Mouse (Mus musculus) neural tube, embryonic 15.5 days (tissue): ENCODE data around the gene Tmem59. TPM values are rescaled to one million over a fixed set of nuclear protein-coding genes. Genes with fewer than 3 reads are reported as not detected.

ENCODE experiments used
- ATAC-seq: fragments of 200-750 bp; cut with Nextera tagmentation; 2 replicates; pipeline ENCODE4 v1.8.0; 2017; ENCODE audit warnings: mild to moderate bottlenecking, moderate TSS enrichment, moderate library complexity; ENCODE audit not compliant: low FRiP score
- H3K27ac ChIP-seq: fragments of 300-500 bp; sonication (generic); replicated peaks from 2 replicates; pipeline ENCODE4 v1.5.1; 2015; ENCODE audit warnings: mild to moderate bottlenecking, inconsistent platforms
- H3K27me3 ChIP-seq: fragments of 300-500 bp; sonication (generic); replicated peaks from 2 replicates; pipeline ENCODE4 v1.6.1; 2015; ENCODE audit warnings: inconsistent platforms
- H3K36me3 ChIP-seq: fragments of 300-500 bp; sonication (generic); 2 replicates; pipeline ENCODE4 v1.6.1; 2015; ENCODE audit warnings: inconsistent platforms
- H3K4me1 ChIP-seq: fragments of 300-500 bp; sonication (generic); 2 replicates; pipeline ENCODE4 v1.6.1; 2015; ENCODE audit warnings: inconsistent platforms
- H3K4me2 ChIP-seq: fragments of 300-500 bp; sonication (generic); 2 replicates; pipeline ENCODE4 v1.6.1; 2015; ENCODE audit warnings: inconsistent platforms, mild to moderate bottlenecking, moderate library complexity
- H3K4me3 ChIP-seq: fragments of 300-500 bp; sonication (generic); replicated peaks from 2 replicates; pipeline ENCODE4 v1.5.1; 2015; ENCODE audit warnings: mild to moderate bottlenecking, inconsistent platforms
- H3K9ac ChIP-seq: fragments of 300-500 bp; sonication (generic); replicated peaks from 2 replicates; pipeline ENCODE4 v1.6.1; 2015; ENCODE audit warnings: mild to moderate bottlenecking, inconsistent platforms
- H3K9me3 ChIP-seq: fragments of 300-500 bp; sonication (generic); replicated peaks from 2 replicates; pipeline ENCODE4 v1.6.1; 2016; ENCODE audit warnings: inconsistent platforms
- WGBS: fragments of 180-500 bp; shearing (Covaris S2); methylation state at CpG from one replicate; pipeline ENCODE4 v1.1.7; 2015; ENCODE audit warnings: mixed read lengths; 5-methylcytosine and 5-hydroxymethylcytosine counted together
- polyA plus RNA-seq: library from polyadenylated mRNA; unstranded; fragments of >200 nt; fragmentation: Nextera tagmentation; extraction: Ambion mirVana; gene quantifications from 2 replicates; pipeline ENCODE4 v1.2.1, GENCODE M21; 2015

The Tmem59 gene
- polyA plus RNA-seq, 1 experiment from 2014 or later, result 391 TPM

DNA sequence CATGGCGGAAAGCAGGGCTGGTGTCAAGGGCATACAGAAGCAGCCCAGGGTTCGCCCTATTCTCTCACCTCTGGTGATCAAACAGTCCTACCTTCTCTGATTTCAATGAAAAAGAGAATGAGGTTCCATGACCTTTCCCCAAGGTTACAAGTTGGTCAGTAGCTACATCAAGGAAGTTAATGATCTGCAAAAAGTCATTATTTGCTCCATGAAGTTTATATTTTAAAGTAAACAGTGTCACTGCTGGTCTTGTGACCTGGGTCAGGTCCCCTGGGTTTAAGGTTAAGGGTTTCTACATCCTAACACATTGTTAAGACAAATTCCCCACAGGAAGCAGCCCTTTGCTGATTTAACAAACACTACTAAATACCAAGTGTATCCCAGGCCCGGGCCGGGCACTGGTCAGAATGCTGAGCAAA is 21.2 kb upstream of the Tmem59 start:
- H3K4me1 ChIP-seq, result no peaks in the 10 kb centered on the region
- 88% methylated on average over 4 of the region's 4 CpGs for WGBS
- no peak overlapping the region for H3K4me3 ChIP-seq
- no peaks in the 10 kb centered on the region for H3K9me3 ChIP-seq
- H3K27ac ChIP-seq, result no peak overlapping the region
- ATAC-seq, result no peak
- no peak overlapping the region for H3K9ac ChIP-seq
- H3K27me3 ChIP-seq, result no peaks in the 10 kb centered on the region
- H3K36me3 ChIP-seq, result 0 out of 2 replicates have a peak, but pooled peaks cover 8% of the 10 kb centered on the region
- no peak overlapping the region for H3K4me2 ChIP-seq

DNA sequence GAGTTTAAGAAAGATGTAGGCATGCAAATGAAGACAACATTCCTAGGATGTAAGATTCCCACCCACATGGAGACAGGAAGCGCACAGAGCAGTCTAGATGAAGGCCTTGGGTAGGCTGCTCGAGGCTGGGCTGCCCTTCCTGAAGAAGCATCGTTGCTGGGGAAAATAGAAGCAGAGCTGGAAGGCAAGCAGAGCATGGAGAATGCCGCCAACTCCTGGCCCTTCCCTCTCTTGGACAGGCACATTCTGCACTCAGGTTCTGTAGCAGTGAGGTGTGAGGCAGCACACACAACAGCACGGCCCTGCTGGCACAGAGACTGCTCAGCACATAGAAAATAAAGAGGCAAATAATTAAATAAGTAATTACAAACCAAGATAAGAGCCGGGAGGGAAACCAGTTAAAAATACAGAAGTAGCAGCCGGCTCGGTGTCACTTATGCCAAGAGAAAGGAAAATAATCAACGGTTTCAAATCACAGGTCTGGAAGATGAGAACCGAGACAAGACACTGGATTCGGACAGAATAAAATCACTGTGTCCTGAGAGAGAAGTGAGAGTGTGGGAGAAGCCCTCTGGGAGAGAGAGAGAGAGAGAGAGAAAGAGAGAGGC is 18.9 kb upstream of the Tmem59 start:
- no peak overlapping the region for H3K27ac ChIP-seq
- peaks cover 5% of the 10 kb centered on the region; the same call in 1 of the 2 replicates for H3K4me1 ChIP-seq
- H3K9me3 ChIP-seq, result no peaks in the 10 kb centered on the region
- H3K4me2 ChIP-seq, result no peak overlapping the region
- H3K9ac ChIP-seq, result no peak overlapping the region
- WGBS, result 92% methylated on average over 11 of the region's 11 CpGs
- ATAC-seq, result no peak
- 0 out of 2 replicates have a peak, but pooled peaks cover 8% of the 10 kb centered on the region for H3K36me3 ChIP-seq
- H3K27me3 ChIP-seq, result no peaks in the 10 kb centered on the region
- H3K4me3 ChIP-seq, result no peak overlapping the region

- Histone ChIP-seq H3K9ac (no peak overlapping the region), H3K4me1 (peaks cover 8% of the 10 kb centered on the region; the same call in 1 of the 2 replicates), H3K36me3 (0 out of 2 replicates have a peak, but pooled peaks cover 13% of the 10 kb centered on the region), H3K9me3 (no peaks in the 10 kb centered on the region), H3K27ac (no peak overlapping the region), H3K4me2 (no peak overlapping the region), H3K27me3 (no peaks in the 10 kb centered on the region), H3K4me3 (no peak overlapping the region)
- no peak for ATAC-seq
- 95% methylated on average over 8 of the region's 8 CpGs for WGBS
These were observed 18.0 kb upstream of the Tmem59 start for GRCm38 (mm10) chr4:107160181-107160580.

DNA sequence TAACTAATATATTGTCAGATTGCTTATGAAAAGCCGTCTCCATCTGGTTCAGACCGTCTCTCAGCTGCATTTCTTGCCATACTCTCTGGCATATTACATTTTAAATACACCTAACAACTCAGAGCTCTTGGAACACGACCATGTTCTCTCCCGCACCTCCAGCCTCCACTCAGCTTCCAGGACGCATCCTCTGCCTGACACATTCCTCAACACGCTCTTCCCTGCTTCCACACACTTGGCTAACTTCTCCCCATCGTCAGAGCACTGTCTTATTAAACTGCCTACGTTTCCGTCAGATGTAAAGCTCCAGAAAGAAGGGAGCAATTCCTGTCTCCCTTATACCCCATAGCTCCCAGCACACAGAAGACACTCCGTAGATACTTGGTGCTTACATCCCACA is 14.9 kb upstream of the Tmem59 start:
- Histone ChIP-seq H3K9ac (no peak overlapping the region), H3K9me3 (no peaks in the 10 kb centered on the region), H3K4me2 (no peak overlapping the region), H3K4me1 (peaks cover 8% of the 10 kb centered on the region; the same call in 1 of the 2 replicates), H3K27me3 (no peaks in the 10 kb centered on the region), H3K4me3 (no peak overlapping the region), H3K36me3 (peaks cover 16% of the 10 kb centered on the region; the same call in 1 of the 2 replicates), H3K27ac (no peak overlapping the region)
- WGBS, result 88% methylated on average over 10 of the region's 10 CpGs
- ATAC-seq, result no peak

GRCm38 (mm10) chr4:107163756-107164587 is 14.2 kb upstream of the Tmem59 start:
- WGBS, result 37% methylated on average over 9 of the region's 9 CpGs
- Histone ChIP-seq H3K4me2 (no peak overlapping the region), H3K27ac (0 out of 2 replicates have a peak overlapping the region, but pooled peaks have one; percentile 29), H3K9me3 (no peaks in the 10 kb centered on the region), H3K9ac (no peak overlapping the region), H3K4me3 (no peak overlapping the region), H3K27me3 (no peaks in the 10 kb centered on the region), H3K36me3 (peaks cover 16% of the 10 kb centered on the region; the same call in 1 of the 2 replicates), H3K4me1 (peaks cover 8% of the 10 kb centered on the region; the same call in 1 of the 2 replicates)
- ATAC-seq, result peak; percentile 65

- no peak overlapping the region for H3K9ac ChIP-seq
- 74% methylated on average over 5 of the region's 5 CpGs for WGBS
- no peaks in the 10 kb centered on the region for H3K27me3 ChIP-seq
- no peak overlapping the region for H3K27ac ChIP-seq
- no peak overlapping the region for H3K4me3 ChIP-seq
- peaks cover 8% of the 10 kb centered on the region; the same call in 1 of the 2 replicates for H3K4me1 ChIP-seq
- H3K9me3 ChIP-seq, result no peaks in the 10 kb centered on the region
- no peak overlapping the region for H3K4me2 ChIP-seq
- no peak for ATAC-seq
- peaks cover 15% of the 10 kb centered on the region; the same call in 1 of the 2 replicates for H3K36me3 ChIP-seq
These were observed 11.5 kb upstream of the Tmem59 start for GRCm38 (mm10) chr4:107166700-107167099.

DNA sequence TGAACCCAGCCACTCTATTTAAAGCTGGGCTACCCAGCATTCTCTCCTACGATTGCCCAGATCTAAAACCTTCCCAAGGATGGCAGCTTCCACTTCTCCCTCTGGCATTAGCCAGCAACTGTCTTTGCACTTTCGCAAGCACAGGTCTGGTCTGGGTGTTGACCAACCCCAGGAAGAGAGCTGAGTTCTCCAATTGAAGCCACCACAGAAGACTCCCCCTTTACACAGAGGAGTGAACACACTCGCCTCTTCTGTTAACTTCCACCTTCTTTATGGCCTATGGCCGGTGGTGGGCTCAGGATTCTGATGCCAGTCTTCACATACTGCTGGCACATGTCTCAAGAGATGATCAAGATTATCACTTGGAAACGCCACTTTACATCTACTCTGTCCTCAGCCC is 10.4 kb upstream of the Tmem59 start:
- Histone ChIP-seq H3K9me3 (no peaks in the 10 kb centered on the region), H3K4me2 (no peak overlapping the region), H3K27ac (no peak overlapping the region), H3K4me3 (no peak overlapping the region), H3K27me3 (no peaks in the 10 kb centered on the region), H3K4me1 (peaks cover 8% of the 10 kb centered on the region; the same call in 1 of the 2 replicates), H3K9ac (no peak overlapping the region), H3K36me3 (peaks cover 21% of the 10 kb centered on the region; the same call in 1 of the 2 replicates)
- no peak for ATAC-seq
- 88% methylated on average over 5 of the region's 5 CpGs for WGBS

DNA sequence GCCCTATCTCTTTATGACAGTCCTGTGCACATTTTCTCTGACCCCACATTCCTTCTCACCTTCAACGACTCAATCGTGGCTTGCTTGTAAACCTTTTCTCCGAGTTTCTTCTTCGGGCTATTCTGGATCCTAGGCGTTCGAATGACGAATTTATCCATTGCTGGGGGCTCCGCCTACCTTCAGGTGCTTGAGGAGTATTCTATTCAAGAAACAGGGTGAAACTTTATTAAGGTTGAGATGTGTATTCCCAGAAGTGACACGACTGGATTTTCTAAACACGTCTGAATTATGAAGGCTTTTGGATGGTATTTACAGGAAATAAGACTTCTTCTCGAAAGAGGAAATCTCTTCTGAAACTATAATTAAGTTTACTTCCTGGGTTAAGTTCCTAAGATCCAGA is 693 bp upstream of the Tmem59 start:
- peak overlapping the region; percentile 77 for H3K4me2 ChIP-seq
- no peak for ATAC-seq
- WGBS, result 49% methylated on average over 11 of the region's 11 CpGs
- peaks cover 40% of the 10 kb centered on the region for H3K4me1 ChIP-seq
- peak overlapping the region; percentile 99 for H3K27ac ChIP-seq
- peak overlapping the region; percentile 99 for H3K4me3 ChIP-seq
- H3K9ac ChIP-seq, result peak overlapping the region; percentile 87
- no peaks in the 10 kb centered on the region for H3K9me3 ChIP-seq
- peaks cover 9% of the 10 kb centered on the region; the same call in 1 of the 2 replicates for H3K36me3 ChIP-seq
- H3K27me3 ChIP-seq, result no peaks in the 10 kb centered on the region

GRCm38 (mm10) chr4:107178830-107179490 is 761 bp downstream of the Tmem59 start, which contains the start of gene Tceanc2:
Tceanc2 (minus strand) TSS chr4:107179116.
- peaks cover 46% of the 10 kb centered on the region for H3K4me1 ChIP-seq
- H3K36me3 ChIP-seq, result peaks cover under 1% of the 10 kb centered on the region; the same call in 1 of the 2 replicates
- peak within 1 kb of the TSS; percentile 99 for H3K4me3 ChIP-seq
- H3K27me3 ChIP-seq, result no peaks in the 10 kb centered on the region
- H3K4me2 ChIP-seq, result peak within 1 kb of the TSS; percentile 77
- H3K9ac ChIP-seq, result peak within 1 kb of the TSS; percentile 87
- peak; percentile 70 for ATAC-seq
- peak within 1 kb of the TSS; percentile 99 for H3K27ac ChIP-seq
- no peaks in the 10 kb centered on the region for H3K9me3 ChIP-seq
- under 1% methylated on average over 47 of the region's 47 CpGs for WGBS

DNA sequence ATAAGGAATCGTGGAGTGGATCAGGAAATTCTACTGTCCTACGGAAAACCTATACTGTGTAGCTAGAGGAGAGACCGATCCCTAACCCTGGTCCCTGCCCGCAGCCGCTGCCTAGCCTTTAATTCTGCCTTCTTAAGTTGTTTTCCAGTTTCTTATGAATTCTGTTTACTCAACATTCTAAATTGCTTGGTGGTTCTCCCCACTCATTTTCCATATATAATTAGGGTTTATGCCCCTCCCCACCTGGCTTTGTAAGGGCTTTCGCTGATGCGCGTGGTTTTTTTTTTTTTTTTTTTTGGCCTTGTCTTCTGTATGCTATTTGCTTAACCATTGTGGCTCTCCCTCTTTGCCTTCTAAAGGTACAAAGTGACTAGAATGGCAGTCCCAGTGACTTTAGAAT is 1.4 kb downstream of the Tmem59 start:
- peaks cover 46% of the 10 kb centered on the region for H3K4me1 ChIP-seq
- H3K4me2 ChIP-seq, result peak overlapping the region; percentile 77
- peak overlapping the region; percentile 99 for H3K4me3 ChIP-seq
- H3K9ac ChIP-seq, result peak overlapping the region; percentile 87
- H3K27ac ChIP-seq, result peak overlapping the region; percentile 99
- 2% methylated on average over 8 of the region's 8 CpGs for WGBS
- no peak for ATAC-seq
- H3K27me3 ChIP-seq, result no peaks in the 10 kb centered on the region
- no peaks in the 10 kb centered on the region for H3K9me3 ChIP-seq
- H3K36me3 ChIP-seq, result no peaks in the 10 kb centered on the region

- no peak overlapping the region for H3K4me3 ChIP-seq
- H3K4me1 ChIP-seq, result peaks cover 44% of the 10 kb centered on the region
These were observed 2.5 kb downstream of the Tmem59 start for GRCm38 (mm10) chr4:107180746-107181145.

More at GRCm38 (mm10) chr4:107180746-107181145, 2.5 kb downstream of the Tmem59 start:
- Histone ChIP-seq H3K9ac (no peak overlapping the region), H3K36me3 (no peaks in the 10 kb centered on the region; the same call in 1 of the 2 replicates), H3K27ac (no peak overlapping the region), H3K4me2 (peak overlapping the region; percentile 77), H3K27me3 (no peaks in the 10 kb centered on the region), H3K9me3 (no peaks in the 10 kb centered on the region)
- no peak for ATAC-seq
